22 mouse cellular contexts compared by ENCODE assay signal in the genomic region with DNA sequence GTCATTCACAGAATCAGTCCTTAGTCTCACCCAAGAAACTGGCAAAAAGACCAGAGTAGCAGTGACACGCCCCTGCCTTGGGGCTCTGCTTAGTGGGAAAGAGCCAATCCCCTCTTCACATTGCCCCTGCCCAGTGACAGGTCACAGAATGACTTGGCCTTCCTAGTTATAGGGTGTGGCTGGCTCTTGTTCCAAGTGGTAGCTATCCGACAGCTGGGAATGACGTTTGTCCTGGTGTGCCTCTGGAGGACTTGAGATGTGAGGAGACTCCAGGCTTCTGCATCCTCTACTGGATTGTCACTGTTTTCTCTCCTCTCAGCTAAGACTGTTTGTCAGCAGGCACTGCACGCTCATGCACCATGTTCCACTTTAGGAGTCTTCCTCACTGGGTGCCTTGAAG. TPM values are rescaled to one million over a fixed set of nuclear protein-coding genes. Genes with fewer than 3 reads are reported as not detected.
"Had no signal": no experiment of that assay in that cellular context is flagged by ENCODE, and none has a peak within 500 bp of the region (broad histone marks: within the 10 kb centered on the region; RNA-seq: fewer than 3 reads in every experiment).

No protein-coding gene starts in this region.

- H3K4me3 ChIP-seq: midbrain, embryonic 10.5 days; midbrain, embryonic 12.5 days; neural tube, embryonic 13.5 days; neural tube, embryonic 15.5 days had no signal

- ATAC-seq: midbrain, embryonic 16.5 days had no signal

- H3K9me3 ChIP-seq: midbrain, embryonic 10.5 days; midbrain, embryonic 12.5 days; neural tube, embryonic 13.5 days; neural tube, embryonic 15.5 days had no signal

- DNase-seq: lung, adult 18-20 months; lung, embryonic 14.5 days; lung, postnatal 10 days; lung, postnatal 4 days; midbrain, embryonic 14.5 days; right cerebral cortex, postnatal 14 days; spleen, adult 18-20 months; thymus, adult 2 months; thymus, postnatal 25 days; thymus, postnatal 4 days had no signal

- H3K27ac ChIP-seq: liver, embryonic 14.5 days; midbrain, embryonic 10.5 days; midbrain, embryonic 12.5 days; neural tube, embryonic 13.5 days; neural tube, embryonic 15.5 days had no signal

- H3K4me2 ChIP-seq: lung, embryonic 14.5 days; midbrain, embryonic 12.5 days; neural tube, embryonic 13.5 days; neural tube, embryonic 15.5 days had no signal

- H3K9ac ChIP-seq: liver, embryonic 14.5 days; lung, embryonic 14.5 days; midbrain, embryonic 12.5 days; neural tube, embryonic 13.5 days; neural tube, embryonic 15.5 days had no signal

- H3K36me3 ChIP-seq: midbrain, embryonic 10.5 days; midbrain, embryonic 12.5 days; neural tube, embryonic 13.5 days; neural tube, embryonic 15.5 days had no signal

RNA-seq across cellular contexts. Expression of gene Duox1, which starts 1.9 kb away (rescaled TPM):
- total RNA-seq: megakaryocyte, adult 5-6 weeks; megakaryocyte-erythroid progenitor cell, adult 5-6 weeks had no signal
- polyA plus RNA-seq: liver, embryonic 14.5 days; liver, embryonic 16.5 days; lung, embryonic 14.5 days had no signal

RNA-seq across cellular contexts. Expression of gene Duoxa1, which starts 3.9 kb away (rescaled TPM):
- total RNA-seq: megakaryocyte, adult 5-6 weeks; megakaryocyte-erythroid progenitor cell, adult 5-6 weeks had no signal
- polyA plus RNA-seq: liver, embryonic 14.5 days; liver, embryonic 16.5 days; lung, embryonic 14.5 days; midbrain, embryonic 10.5 days; neural tube, embryonic 11.5 days; neural tube, embryonic 13.5 days had no signal

RNA-seq across cellular contexts. Expression of gene Duoxa2, which starts 18.7 kb away (rescaled TPM):
- total RNA-seq: megakaryocyte, adult 5-6 weeks; megakaryocyte-erythroid progenitor cell, adult 5-6 weeks had no signal
- polyA plus RNA-seq: liver, embryonic 14.5 days; liver, embryonic 16.5 days; lung, embryonic 14.5 days; lung, embryonic 16.5 days; midbrain, embryonic 10.5 days; midbrain, embryonic 12.5 days; midbrain, embryonic 14.5 days; neural tube, embryonic 13.5 days; stomach, embryonic 14.5 days had no signal

RNA-seq across cellular contexts. Expression of gene Duox2, which starts 19.1 kb away (rescaled TPM):
- total RNA-seq: megakaryocyte, adult 5-6 weeks; megakaryocyte-erythroid progenitor cell, adult 5-6 weeks had no signal
- polyA plus RNA-seq: liver, embryonic 14.5 days; liver, embryonic 16.5 days; lung, embryonic 16.5 days; midbrain, embryonic 10.5 days; midbrain, embryonic 12.5 days; neural tube, embryonic 13.5 days had no signal
